Mouse (Mus musculus) forebrain, embryonic 10.5 days (tissue): Measurements from ENCODE around the gene AU040320. TPM values are rescaled to one million over a fixed set of nuclear protein-coding genes. Genes with fewer than 3 reads are reported as not detected.

Experiments
- DNase-seq: peaks from one replicate; pipeline ENCODE4 v3.0.0-alpha.2; 2017; ENCODE audit warnings: low spot score; ENCODE audit errors: extremely low spot score
- H3K27ac ChIP-seq: fragments of 300-500 bp; sonication (generic); 2 replicates; pipeline ENCODE4 v1.5.1; 2016; ENCODE audit warnings: mild to moderate bottlenecking
- H3K27me3 ChIP-seq: fragments of 300-500 bp; sonication (generic); 2 replicates; pipeline ENCODE4 v1.6.1; 2016; ENCODE audit warnings: mild to moderate bottlenecking; ENCODE audit not compliant: poor library complexity, severe bottlenecking
- H3K36me3 ChIP-seq: fragments of 300-500 bp; sonication (generic); replicated peaks from 2 replicates; pipeline ENCODE4 v1.6.1; 2016; ENCODE audit warnings: mild to moderate bottlenecking, moderate library complexity
- H3K4me1 ChIP-seq: fragments of 300-500 bp; sonication (generic); 2 replicates; pipeline ENCODE4 v1.6.1; 2016
- H3K4me3 ChIP-seq: fragments of 300-500 bp; sonication (generic); 2 replicates; pipeline ENCODE4 v1.5.1; 2016; ENCODE audit warnings: mild to moderate bottlenecking, moderate library complexity
- H3K9me3 ChIP-seq: fragments of 300-500 bp; sonication (generic); 2 replicates; pipeline ENCODE4 v1.6.1; 2016; ENCODE audit warnings: mild to moderate bottlenecking, moderate library complexity
- WGBS: fragments of 180-500 bp; shearing (Covaris S2); methylation state at CpG from one replicate; pipeline ENCODE4 v1.1.7; 2016; 5-methylcytosine and 5-hydroxymethylcytosine counted together
- polyA plus RNA-seq: library from polyadenylated mRNA; unstranded; fragments of >200 nt; fragmentation: Nextera tagmentation; extraction: Ambion mirVana; gene quantifications from 2 replicates; pipeline ENCODE4 v1.2.1, GENCODE M21; 2016

Gene AU040320
- polyA plus RNA-seq, 1 experiment from 2014 or later = 23.7 TPM

- H3K27ac ChIP-seq = no peak overlapping the region
- 95% methylated on average over 9 of the region's 9 CpGs for WGBS
- no peaks in the 10 kb centered on the region for H3K27me3 ChIP-seq
- H3K36me3 ChIP-seq = peaks cover 83% of the 10 kb centered on the region
- H3K9me3 ChIP-seq = no peaks in the 10 kb centered on the region
- H3K4me1 ChIP-seq = no peaks in the 10 kb centered on the region
- no peak overlapping the region for H3K4me3 ChIP-seq
- DNase-seq = no peak
Measured at GRCm38 (mm10) chr4:126860268-126860986, 107.1 kb downstream of the AU040320 start.

DNA sequence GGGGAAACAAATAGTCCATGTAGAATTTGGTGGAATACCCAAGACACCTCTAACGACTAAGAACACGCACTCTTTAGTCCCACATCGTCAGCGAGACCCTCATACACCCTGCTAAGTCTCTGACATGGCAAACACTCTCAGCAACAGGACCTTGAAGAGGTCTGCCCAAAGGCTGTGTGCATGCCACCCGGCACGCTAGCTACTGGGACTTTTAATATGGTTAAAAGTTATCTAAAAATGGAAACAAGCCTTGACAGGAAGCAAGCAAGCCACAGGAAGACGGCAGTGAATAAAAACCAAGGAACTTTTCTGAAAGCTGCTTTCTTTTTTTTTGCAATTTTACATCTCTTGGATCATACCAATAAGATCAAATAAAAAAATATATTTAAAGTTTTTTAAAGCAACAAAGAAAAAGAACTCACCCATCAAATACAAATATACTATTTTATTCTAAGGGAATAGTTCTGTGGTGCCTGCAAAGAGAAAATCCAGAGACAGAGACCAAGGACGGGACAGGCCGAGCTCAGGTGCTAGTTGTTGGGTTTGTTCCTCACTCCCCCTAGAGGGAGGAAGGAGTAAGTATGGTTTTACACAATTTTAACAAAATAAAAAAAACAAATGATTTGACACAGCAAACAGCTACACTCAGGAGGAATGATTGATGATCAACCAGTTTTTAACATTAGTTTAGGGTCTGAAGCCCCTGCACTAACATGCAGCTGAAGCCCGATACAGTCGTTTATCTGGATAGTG lies 108.3 kb downstream of the AU040320 start:
- H3K4me3 ChIP-seq = no peak overlapping the region
- 89% methylated on average over 11 of the region's 11 CpGs for WGBS
- DNase-seq = no peak
- H3K36me3 ChIP-seq = peaks cover 84% of the 10 kb centered on the region
- no peaks in the 10 kb centered on the region for H3K4me1 ChIP-seq
- H3K9me3 ChIP-seq = no peaks in the 10 kb centered on the region
- H3K27ac ChIP-seq = no peak overlapping the region
- H3K27me3 ChIP-seq = no peaks in the 10 kb centered on the region

DNA sequence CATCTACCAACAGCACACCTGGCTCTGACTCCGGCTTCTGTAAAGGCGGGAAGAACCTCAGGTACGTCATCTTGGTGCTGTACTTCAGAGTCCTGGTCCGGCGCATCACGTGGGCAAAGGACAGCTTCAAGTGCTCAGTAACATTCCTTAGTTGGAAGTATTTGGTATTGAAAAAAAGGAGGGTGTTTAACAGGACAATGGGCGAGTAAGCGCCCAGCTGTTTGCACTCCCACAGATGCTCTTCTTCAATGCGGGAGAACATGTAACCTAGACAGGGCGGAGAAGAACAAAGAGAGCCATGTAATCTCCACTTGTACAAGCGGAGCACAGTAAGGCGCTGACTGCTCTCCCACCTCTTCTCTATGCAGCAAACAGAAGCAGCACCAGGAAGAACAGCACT lies 115.4 kb downstream of the AU040320 start:
- peaks cover 91% of the 10 kb centered on the region for H3K36me3 ChIP-seq
- H3K27me3 ChIP-seq = no peaks in the 10 kb centered on the region
- no peaks in the 10 kb centered on the region for H3K9me3 ChIP-seq

DNA sequence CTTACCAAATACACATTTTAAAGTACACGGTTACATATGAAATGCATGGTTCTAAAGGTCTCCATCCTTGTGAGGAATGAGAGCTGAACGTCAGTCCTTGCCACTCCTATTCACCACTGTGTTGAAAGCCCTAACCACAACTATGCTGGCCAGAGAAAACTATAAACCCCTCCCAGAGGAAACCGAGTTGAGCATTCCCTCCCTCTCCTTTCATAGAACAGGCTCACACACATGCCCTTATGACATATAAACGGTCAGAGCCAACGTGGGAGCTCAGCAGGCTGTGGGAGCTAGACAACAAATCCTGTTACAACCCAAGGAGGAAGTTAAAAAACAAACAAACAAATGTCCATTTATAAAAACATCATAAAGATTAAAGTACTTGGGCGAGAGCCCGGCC lies 119.4 kb downstream of the AU040320 start:
- H3K4me3 ChIP-seq = no peak overlapping the region
- no peaks in the 10 kb centered on the region for H3K27me3 ChIP-seq
- DNase-seq = no peak
- H3K36me3 ChIP-seq = peaks cover 91% of the 10 kb centered on the region
- no peaks in the 10 kb centered on the region for H3K4me1 ChIP-seq
- H3K27ac ChIP-seq = no peak overlapping the region
- 88% methylated on average over 7 of the region's 7 CpGs for WGBS
- H3K9me3 ChIP-seq = no peaks in the 10 kb centered on the region

More for the DNA sequence above, 115.4 kb downstream of the AU040320 start:
- Histone ChIP-seq H3K27ac (no peak overlapping the region), H3K4me1 (no peaks in the 10 kb centered on the region), H3K4me3 (no peak overlapping the region)
- no peak for DNase-seq
- WGBS = 94% methylated on average over 12 of the region's 12 CpGs

- WGBS = 89% methylated on average over 5 of the region's 5 CpGs
- no peaks in the 10 kb centered on the region for H3K4me1 ChIP-seq
- DNase-seq = no peak
- no peaks in the 10 kb centered on the region for H3K27me3 ChIP-seq
- no peak overlapping the region for H3K4me3 ChIP-seq
- no peak overlapping the region for H3K27ac ChIP-seq
- peaks cover 93% of the 10 kb centered on the region for H3K36me3 ChIP-seq
- H3K9me3 ChIP-seq = no peaks in the 10 kb centered on the region
Measured at GRCm38 (mm10) chr4:126879560-126880275, 126.4 kb downstream of the AU040320 start.

DNA sequence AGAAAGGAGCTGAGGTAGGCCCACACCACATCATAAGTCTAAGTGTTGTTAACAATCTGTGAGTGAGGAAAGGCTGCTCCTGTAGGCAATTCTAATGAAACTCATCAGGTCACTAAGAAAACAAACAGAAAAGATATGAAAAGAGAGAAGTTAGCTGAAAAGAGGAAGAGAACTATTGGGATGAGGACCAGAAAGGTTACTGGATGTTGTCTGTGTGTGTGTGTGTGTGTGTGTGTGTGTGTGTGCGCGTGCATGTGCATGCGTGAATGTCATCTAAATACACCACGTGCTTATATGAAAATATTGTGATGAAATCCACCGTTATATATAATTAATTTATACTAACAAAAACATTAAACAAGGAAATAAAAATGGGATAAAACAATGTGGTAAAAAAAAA lies 130.3 kb downstream of the AU040320 start:
- 96% methylated on average over 5 of the region's 5 CpGs for WGBS
- Histone ChIP-seq H3K36me3 (peaks cover 83% of the 10 kb centered on the region), H3K27me3 (no peaks in the 10 kb centered on the region), H3K9me3 (no peaks in the 10 kb centered on the region), H3K4me1 (no peaks in the 10 kb centered on the region), H3K27ac (no peak overlapping the region), H3K4me3 (no peak overlapping the region)
- DNase-seq = no peak

- DNase-seq = no peak
- 55% methylated on average over 1 of the region's 1 CpGs for WGBS
- no peaks in the 10 kb centered on the region for H3K9me3 ChIP-seq
- no peak overlapping the region for H3K4me3 ChIP-seq
- H3K27me3 ChIP-seq = no peaks in the 10 kb centered on the region
- no peaks in the 10 kb centered on the region for H3K4me1 ChIP-seq
- peaks cover 83% of the 10 kb centered on the region for H3K36me3 ChIP-seq
- H3K27ac ChIP-seq = no peak overlapping the region
Measured at GRCm38 (mm10) chr4:126885953-126886352, 132.6 kb downstream of the AU040320 start.

DNA sequence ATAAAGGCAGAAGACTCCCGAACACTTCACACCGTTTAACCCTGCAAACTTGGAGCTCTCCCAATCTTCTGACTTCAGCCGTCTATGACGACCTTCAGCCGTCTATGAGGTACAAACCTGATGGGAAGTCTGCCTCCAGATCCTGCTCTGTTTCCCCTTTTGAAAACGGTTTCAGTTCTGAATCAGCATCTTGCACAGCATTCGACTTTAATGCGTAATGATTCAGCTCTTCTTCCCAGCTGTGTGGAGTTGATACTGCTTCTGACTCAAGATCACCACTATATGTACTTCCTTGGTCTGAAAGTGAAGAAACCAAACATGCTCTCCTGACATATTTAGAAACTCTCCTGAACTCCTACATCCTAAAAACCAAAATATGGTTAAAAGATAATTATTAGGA lies 136.5 kb downstream of the AU040320 start:
- H3K27me3 ChIP-seq = no peaks in the 10 kb centered on the region
- peaks cover 92% of the 10 kb centered on the region for H3K36me3 ChIP-seq

More for the DNA sequence above, 136.5 kb downstream of the AU040320 start:
- Histone ChIP-seq H3K4me1 (no peaks in the 10 kb centered on the region), H3K4me3 (no peak overlapping the region), H3K27ac (no peak overlapping the region), H3K9me3 (no peaks in the 10 kb centered on the region)
- WGBS = 96% methylated on average over 8 of the region's 8 CpGs
- no peak for DNase-seq

Other genes with a start within 250 kb of the AU040320 start
- 0.97 and 0.99 TPM in 2 replicates for gene Ago4, start 220.1 kb upstream of the AU040320 start, polyA plus RNA-seq
- 64.3 and 65.9 TPM in 2 replicates for gene Clspn, start 196.6 kb upstream of the AU040320 start, polyA plus RNA-seq
- 0.94 and 1.3 TPM in 2 replicates for gene 5730409E04Rik, start 143.7 kb upstream of the AU040320 start, polyA plus RNA-seq
- gene Psmb2, start 75.9 kb upstream of the AU040320 start, polyA plus RNA-seq = 588 and 605 TPM in 2 replicates
- 0.06 TPM in 1 of 2 replicates, not detected in the other for gene Tfap2e, start 17.3 kb upstream of the AU040320 start, polyA plus RNA-seq
- 36.6 and 36.9 TPM in 2 replicates for gene Ncdn, start 106 bp upstream of the AU040320 start, polyA plus RNA-seq
- 26.2 and 29.9 TPM in 2 replicates for gene Zmym4, start 214.6 kb downstream of the AU040320 start, polyA plus RNA-seq